In genomic region chr7:98594731-98595130, GRCm38 (mm10) we compare ENCODE assay signal across 15 mouse cellular contexts.
"Had no signal": no experiment of that assay in that cellular context is flagged by ENCODE, and none has a peak within 500 bp of the region (broad histone marks: within the 10 kb centered on the region; RNA-seq: fewer than 3 reads in every experiment).

No protein-coding gene starts in this region.

- DNase-seq: kidney, adult 11 months; kidney, adult 9 months; kidney, postnatal 14 days; kidney, postnatal 4 days; layer of hippocampus, postnatal 36 days; liver, embryonic 13.5 days; lung, adult 2 months; lung, postnatal 14 days; lung, postnatal 4 days; midbrain, embryonic 14.5 days; right cerebral cortex, postnatal 4 days had no signal

- ATAC-seq: intestine, embryonic 15.5 days had no signal

- H3K4me1 ChIP-seq: intestine, embryonic 15.5 days; liver, embryonic 13.5 days; neural tube, embryonic 13.5 days; stomach, embryonic 15.5 days had no signal

- H3K27ac ChIP-seq: intestine, embryonic 15.5 days; left cerebral cortex, adult 2 months; liver, embryonic 13.5 days; neural tube, embryonic 13.5 days; stomach, embryonic 15.5 days had no signal

- H3K4me3 ChIP-seq: intestine, embryonic 15.5 days; left cerebral cortex, adult 2 months; liver, embryonic 13.5 days; neural tube, embryonic 13.5 days; stomach, embryonic 15.5 days had no signal

- H3K27me3 ChIP-seq: intestine, embryonic 15.5 days; liver, embryonic 13.5 days; neural tube, embryonic 13.5 days; stomach, embryonic 15.5 days had no signal
